Mouse (Mus musculus): ENCODE data around the gene Dhx40.

Gene Dhx40

DNA sequence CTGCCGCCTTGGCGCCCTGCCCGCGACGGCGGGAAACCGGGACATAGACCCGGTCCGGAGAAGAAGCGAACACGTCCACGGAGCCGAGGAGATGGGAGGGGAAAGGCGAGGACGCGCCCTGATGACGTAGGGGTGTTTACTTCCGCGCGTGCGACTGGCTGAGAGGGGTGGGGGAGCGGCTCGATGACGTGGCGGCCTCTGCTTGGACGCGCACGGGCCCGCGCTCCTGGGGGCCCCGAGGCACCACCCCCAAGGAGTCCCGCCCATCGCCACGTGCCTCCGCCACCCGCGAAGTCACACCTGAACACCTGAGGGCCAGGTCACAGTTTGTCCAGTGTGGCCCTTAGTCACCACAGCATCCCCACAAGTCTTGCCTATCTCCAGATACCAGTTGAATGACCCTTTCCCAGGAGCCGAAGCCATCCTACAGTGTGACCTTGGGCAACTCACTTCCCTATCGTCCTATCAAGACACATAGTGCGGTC lies at the start of gene Dhx40:
Gene Dhx40 (minus strand): TSS at position 242 of the 485 bp plus-strand sequence.
- DNase-seq, result peak; percentile 90

DNA sequence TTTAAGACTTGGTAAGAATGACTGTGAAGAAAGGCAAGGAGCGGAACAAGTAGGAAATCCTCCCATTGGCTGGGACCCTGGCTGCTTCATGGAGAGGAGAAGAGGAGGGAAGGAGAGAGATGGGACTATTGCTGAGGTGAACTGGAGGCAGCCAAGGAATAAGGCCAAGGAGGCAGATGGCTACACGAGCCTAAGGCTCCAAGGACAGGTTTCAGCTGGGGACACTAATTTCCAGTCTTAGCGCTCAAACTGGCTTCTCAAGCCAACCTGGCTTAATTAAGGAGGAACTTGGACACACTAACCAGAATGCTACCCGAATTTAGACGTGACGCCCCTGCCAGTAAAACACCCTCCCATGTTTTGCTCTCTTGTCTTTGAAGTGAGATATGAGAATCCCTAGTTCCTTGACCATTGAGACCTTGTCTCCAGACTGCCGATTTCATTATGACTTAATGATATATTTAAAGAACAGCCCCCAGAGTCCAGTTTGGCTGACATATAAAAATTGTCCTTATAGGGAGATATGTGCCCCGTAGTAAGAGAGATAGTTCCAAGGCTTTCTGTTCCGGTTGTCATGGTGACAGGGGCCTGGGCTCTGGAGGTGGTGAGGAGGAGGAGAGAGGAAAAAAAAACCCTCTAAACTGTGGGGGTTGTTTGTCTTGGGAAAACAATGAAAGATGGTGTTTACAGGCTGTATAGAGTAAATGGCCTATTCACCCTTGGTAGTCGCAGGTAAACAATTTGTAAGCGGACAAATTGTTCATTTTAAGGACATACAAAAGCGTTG lies 48.3 kb upstream of the Dhx40 start:
- DNase-seq, result no peak

DNA sequence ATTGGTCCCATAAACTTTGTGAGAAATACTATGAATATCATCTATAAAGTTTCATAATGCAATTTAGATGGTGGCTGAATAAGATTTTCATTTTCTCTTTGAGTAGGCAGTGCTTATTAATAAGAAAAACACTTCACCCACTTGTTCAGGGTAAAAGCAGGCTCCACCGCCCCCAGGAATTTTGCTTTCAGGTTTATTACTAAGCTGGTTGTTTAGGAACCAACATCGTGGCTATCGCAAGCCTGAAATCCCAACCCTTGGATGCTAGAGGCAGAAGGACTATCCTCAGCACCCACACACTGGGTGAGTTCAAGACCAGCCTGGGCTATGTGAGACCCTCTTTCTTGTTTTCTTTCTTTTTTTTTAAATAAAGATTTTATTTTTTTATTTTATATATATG lies 45.5 kb upstream of the Dhx40 start:
- no peak for DNase-seq

- DNase-seq, result no peak
These were observed 45.0 kb upstream of the Dhx40 start for GRCm38 (mm10) chr11:86852534-86853054.

GRCm38 (mm10) chr11:86851714-86852533 lies 44.4 kb upstream of the Dhx40 start:
- DNase-seq, result no peak

DNA sequence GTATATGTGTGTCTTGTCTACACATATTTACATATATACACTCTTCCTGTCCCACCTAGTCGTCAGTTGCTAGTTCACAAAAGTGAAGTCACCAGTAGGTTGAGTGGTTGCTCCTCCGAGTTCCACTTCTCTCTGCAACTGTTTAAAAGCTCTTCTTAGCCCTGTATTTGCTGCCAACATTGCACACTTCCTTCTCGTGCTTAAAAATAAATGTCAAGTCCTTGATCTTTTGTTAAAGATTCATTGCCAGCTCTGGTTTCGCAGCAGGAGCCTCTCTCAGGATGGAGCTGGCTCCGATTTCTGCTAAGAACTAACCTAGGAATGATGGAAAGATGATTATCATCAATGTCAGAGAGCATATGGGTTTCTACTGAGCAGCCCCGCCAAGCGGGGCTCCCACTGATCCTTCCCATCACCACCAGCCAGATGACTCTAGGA lies 43.7 kb upstream of the Dhx40 start:
- no peak for DNase-seq

GRCm38 (mm10) chr11:86843831-86844230 lies 36.3 kb upstream of the Dhx40 start:
- no peak for DNase-seq

DNA sequence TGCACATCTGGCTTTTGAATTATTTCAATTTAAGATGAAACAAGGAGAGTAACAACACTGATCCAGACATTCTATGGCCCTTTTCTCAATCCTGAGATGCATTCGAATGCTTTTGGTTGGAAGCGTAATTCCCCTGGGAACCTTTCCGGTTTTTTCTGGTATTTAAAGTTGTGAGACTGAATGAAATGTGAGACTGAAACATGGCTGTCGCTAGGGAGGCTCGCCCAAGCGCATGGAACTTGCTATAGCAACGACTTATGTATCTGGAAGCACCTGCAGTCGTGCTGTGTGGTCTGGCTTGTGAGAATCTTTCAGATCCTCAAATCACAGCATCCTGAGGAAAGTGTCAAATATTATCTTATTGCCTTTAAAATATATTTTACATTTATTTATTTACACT lies 33.7 kb upstream of the Dhx40 start:
- DNase-seq, result no peak

- peak; percentile 34 for DNase-seq
These were observed 33.1 kb upstream of the Dhx40 start for GRCm38 (mm10) chr11:86840511-86841154.

- no peak for DNase-seq
These were observed 32.3 kb upstream of the Dhx40 start for GRCm38 (mm10) chr11:86839716-86840447.

DNA sequence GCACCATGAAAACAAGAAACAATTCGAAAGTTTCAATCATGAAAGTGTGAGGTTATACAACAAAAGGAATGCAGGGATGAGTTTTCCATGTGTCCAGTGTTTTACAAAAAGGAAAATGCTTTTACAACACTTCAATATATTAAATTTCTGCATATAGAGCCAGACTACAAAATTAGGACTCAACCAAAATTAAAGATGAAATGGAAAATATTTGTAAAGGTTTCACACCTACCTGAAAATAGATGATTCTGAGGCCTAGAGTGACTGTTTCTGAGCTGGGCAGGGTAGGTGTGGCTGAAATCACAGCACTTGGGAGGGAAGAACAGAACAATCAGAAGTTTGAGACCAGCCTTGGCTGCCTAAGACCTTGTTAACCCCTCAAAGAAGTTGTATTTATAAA lies 31.2 kb upstream of the Dhx40 start:
- no peak for DNase-seq

DNA sequence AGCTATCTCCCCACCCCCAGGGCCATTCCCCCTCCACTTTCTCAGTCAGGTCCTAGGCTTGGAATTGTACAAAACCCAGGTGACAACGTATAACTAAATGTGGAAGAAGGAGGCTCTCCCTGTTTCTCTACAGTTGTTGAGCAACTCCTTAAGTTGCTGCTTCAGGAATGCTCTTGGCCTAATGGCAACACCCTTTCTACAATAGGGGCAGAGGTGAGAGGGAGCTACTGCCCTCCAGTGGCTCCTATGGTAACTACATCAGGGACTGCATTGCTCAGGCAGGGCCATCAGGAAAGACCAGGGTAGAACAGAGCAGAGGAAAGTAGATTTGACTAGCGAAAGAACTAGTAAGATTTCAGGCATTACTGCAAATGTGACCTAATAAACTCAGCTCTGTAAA lies 28.8 kb upstream of the Dhx40 start:
- DNase-seq, result peak; percentile 79

GRCm38 (mm10) chr11:86834628-86835338 lies 27.2 kb upstream of the Dhx40 start:
- DNase-seq, result no peak

DNA sequence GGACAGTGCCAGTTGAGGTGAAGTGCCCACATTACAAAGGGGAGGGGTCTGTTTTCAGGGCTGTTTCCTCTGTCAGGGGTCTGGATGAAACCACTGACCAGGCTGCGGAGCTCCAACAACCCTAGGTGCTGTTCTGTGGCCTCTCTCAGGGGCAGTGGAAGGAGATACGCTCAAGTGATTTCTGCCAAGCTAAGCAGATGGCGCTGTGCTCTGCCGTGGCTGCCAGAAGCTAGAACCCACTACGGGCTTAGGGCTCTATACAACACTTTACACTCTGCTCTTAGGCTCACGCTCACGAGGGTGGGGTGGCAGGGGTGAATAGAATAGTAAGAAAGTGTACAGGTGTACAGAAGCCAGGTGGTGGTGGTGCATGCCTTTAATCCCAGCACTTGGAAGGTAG lies 26.5 kb upstream of the Dhx40 start:
- no peak for DNase-seq

- no peak for DNase-seq
These were observed 25.6 kb upstream of the Dhx40 start for GRCm38 (mm10) chr11:86833153-86833552.

DNA sequence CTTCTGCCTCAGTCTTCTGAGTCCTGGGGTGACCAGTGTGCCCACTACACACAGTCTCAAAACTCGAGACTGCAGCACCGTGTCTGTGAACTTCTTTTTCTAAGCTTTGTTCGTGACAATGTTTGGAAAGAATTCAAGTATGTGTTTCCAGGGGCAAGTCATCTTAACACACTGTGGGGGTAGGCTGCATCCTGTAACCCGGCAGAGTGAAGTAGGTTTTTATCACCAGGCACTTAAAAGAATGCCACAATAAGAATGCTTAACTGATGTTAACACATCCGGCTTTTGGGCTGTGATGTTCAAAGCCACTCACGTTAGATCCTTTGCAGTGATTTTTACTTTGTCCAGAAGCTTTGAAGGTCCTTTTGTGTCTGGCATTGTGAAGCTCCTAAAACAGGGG lies 20.9 kb upstream of the Dhx40 start:
- no peak for DNase-seq

DNA sequence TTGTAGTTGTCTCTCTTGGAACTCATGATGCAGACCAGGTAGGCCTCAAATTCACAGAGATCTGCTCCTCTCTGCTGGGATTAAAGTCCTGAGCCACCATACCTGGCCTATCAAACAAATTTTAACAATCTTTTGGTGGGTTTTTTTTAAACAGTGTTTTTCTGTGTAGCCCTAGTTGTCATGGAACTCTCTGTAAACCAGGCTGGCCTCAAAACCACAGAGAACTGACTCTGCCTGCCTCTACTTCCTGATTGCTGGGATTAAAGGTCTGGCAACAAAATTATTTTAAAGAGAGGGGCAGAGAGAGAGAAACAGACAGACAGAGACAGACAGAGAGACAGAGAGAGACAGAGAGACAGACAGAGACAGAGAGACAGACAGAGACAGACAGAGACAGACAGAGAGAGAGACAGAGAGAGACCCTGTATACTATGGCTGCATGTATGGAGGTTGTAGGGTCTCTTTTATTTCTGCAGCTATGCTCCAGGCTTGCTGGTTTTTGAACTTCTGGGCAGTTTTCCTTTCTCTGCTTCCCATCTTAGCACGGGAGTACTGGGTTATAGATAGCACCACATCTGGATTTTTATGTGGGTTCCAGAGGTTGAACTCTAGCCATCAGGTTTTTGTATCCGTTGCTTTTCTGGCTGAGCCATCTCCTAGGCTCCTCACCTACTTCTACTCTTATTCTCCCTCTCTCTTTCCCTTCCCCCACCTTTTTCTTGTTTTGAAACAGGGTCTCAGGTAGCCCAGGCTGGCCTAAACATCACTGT lies 20.1 kb upstream of the Dhx40 start:
- DNase-seq, result no peak

GRCm38 (mm10) chr11:86824433-86824832 lies 16.9 kb upstream of the Dhx40 start:
- no peak for DNase-seq

GRCm38 (mm10) chr11:86822531-86822930 lies 15.0 kb upstream of the Dhx40 start:
- DNase-seq, result no peak

- DNase-seq, result no peak
These were observed 12.0 kb upstream of the Dhx40 start for GRCm38 (mm10) chr11:86819536-86819935.

DNA sequence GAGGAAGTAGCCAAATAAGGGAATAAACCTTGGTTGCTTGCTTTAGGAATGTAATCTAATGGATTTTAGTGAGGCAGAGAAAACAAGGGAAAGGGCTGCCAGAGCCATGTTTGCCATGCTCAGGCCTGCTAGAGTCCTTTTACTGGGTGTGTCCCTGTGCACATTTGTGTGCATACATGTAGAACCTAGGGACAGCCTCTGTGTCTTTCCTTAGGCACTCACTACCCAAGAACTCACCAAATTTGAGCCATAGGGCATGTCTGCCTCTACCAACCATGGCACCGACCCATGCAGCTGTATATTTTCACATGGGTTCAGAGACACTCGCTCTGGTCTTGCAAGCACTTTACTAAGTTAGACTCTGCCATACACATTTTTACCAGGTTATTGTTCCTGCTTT lies 11.4 kb upstream of the Dhx40 start:
- no peak for DNase-seq
